Mouse (Mus musculus) kidney, adult 2 months (tissue): Measurements from ENCODE around the gene Ctsc.

Experiments used
- CTCF ChIP-seq: fragments of 200-500 bp; conservative IDR thresholded peaks from 2 replicates; pipeline ENCODE4 v1.5.1; 2011; ENCODE audit warnings: low read depth, mild to moderate bottlenecking, control low read depth, low read length, moderate library complexity, mixed read lengths; ENCODE audit not compliant: insufficient read depth, insufficient read length
- POLR2A ChIP-seq: fragments of 200-500 bp; IDR thresholded peaks from one replicate; pipeline ENCODE4 v1.6.1; 2011; ENCODE audit warnings: low read depth, low read length, control low read depth

DNA sequence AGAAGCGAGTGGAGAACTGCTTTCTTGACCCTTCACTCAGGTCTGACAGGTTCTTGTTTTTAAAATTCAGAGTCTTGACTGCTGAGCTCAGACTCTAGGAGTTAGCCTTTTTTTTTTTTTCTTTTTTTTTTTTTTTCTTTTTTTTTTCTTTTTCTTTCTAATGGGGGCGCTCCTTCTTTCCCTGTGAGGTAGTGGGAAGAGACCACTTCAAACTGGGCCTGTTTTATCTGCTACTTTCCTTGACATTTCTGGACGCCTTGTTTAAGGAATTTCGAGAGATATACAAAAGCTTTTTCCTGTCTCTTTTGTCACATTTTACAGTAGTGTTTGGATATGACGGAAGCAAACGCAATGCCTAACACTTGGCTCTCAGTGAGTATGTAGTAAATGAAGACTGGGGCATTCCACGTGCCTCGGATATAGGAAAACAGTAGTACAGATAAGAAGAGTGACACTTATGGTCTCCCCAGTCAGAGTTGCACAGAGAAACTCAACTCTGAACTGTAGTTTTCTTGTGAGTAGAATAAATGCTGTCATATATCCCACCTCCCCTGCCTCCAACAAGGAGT is 827 bp downstream of the Ctsc start:
- no peak for TF ChIP-seq CTCF
- TF ChIP-seq POLR2A: no peak
